Mouse (Mus musculus) mouse trophoblast stem cell (cell line): ENCODE data around the gene Nomo1.

Source experiments
- in situ Hi-C, 2 experiments: fragments of 300-500 bp; cut with MseI, MboI; formaldehyde crosslinking; loops; 2 replicates in 1 of 2; 3 replicates in 1 of 2; pipeline ENCODE4 v1.15.1; 2025

Gene Nomo1

GRCm38 (mm10) chr7:46033109-46033869 lies at the start of gene Nomo1:
Nomo1 (plus strand) TSS chr7:46033698.
- in situ Hi-C loops = no loop called here

- in situ Hi-C loops = no loop called here
Observed at GRCm38 (mm10) chr7:45986893-45987292, 46.6 kb upstream of the Nomo1 start.

- in situ Hi-C loops = no loop called here
Observed at GRCm38 (mm10) chr7:45988344-45988743, 45.2 kb upstream of the Nomo1 start.

- in situ Hi-C loops = no loop called here
Observed at GRCm38 (mm10) chr7:45992470-45992869, 41.0 kb upstream of the Nomo1 start.

GRCm38 (mm10) chr7:46000577-46000976 lies 32.9 kb upstream of the Nomo1 start:
- in situ Hi-C loops = no loop called here

GRCm38 (mm10) chr7:46002748-46003147 lies 30.8 kb upstream of the Nomo1 start:
- in situ Hi-C loops = no loop called here

GRCm38 (mm10) chr7:46009578-46009977 lies 23.9 kb upstream of the Nomo1 start:
- in situ Hi-C loops = no loop called here

GRCm38 (mm10) chr7:46012121-46012520 lies 21.4 kb upstream of the Nomo1 start:
- in situ Hi-C loops = loop anchor here (5.0 kb wide), 2 partner anchors 70 to 75 kb away; no protein-coding TSS in a partner anchor

- in situ Hi-C loops = loop anchor here (5.0 kb wide), 2 partner anchors 71 to 76 kb away; no protein-coding TSS in a partner anchor
Observed at GRCm38 (mm10) chr7:46013266-46014010, 20.1 kb upstream of the Nomo1 start.

- in situ Hi-C loops = no loop called here
Observed at GRCm38 (mm10) chr7:46019594-46019993, 13.9 kb upstream of the Nomo1 start.

- in situ Hi-C loops = no loop called here
Observed at GRCm38 (mm10) chr7:46021951-46022350, 11.5 kb upstream of the Nomo1 start.

GRCm38 (mm10) chr7:46025436-46025835 lies 8.1 kb upstream of the Nomo1 start:
- in situ Hi-C loops = no loop called here

GRCm38 (mm10) chr7:46028681-46029080 lies 4.8 kb upstream of the Nomo1 start:
- in situ Hi-C loops = no loop called here

GRCm38 (mm10) chr7:46029299-46030144 lies 4.0 kb upstream of the Nomo1 start:
- in situ Hi-C loops = no loop called here

GRCm38 (mm10) chr7:46030145-46030488 lies 3.4 kb upstream of the Nomo1 start, which contains the start of gene Abcc6:
Abcc6 (minus strand) TSS chr7:46030302.
- in situ Hi-C loops = no loop called here

- in situ Hi-C loops = no loop called here
Observed at GRCm38 (mm10) chr7:46031075-46031474, 2.4 kb upstream of the Nomo1 start.

GRCm38 (mm10) chr7:46033870-46034337 lies 406 bp downstream of the Nomo1 start:
- in situ Hi-C loops = no loop called here

GRCm38 (mm10) chr7:46034991-46035390 lies 1.5 kb downstream of the Nomo1 start:
- in situ Hi-C loops = no loop called here

- in situ Hi-C loops = no loop called here
Observed at GRCm38 (mm10) chr7:46035468-46035867, 2.0 kb downstream of the Nomo1 start.

GRCm38 (mm10) chr7:46037433-46037832 lies 3.9 kb downstream of the Nomo1 start:
- in situ Hi-C loops = no loop called here

GRCm38 (mm10) chr7:46039873-46040272 lies 6.4 kb downstream of the Nomo1 start:
- in situ Hi-C loops = no loop called here

GRCm38 (mm10) chr7:46044106-46044505 lies 10.6 kb downstream of the Nomo1 start:
- in situ Hi-C loops = no loop called here
